Mouse (Mus musculus): ENCODE measurements around the gene Ube2h.
"Not testable (repeated sequence)": the region's sequence is repeated elsewhere in the genome, so short reads cannot be mapped to it uniquely, and the experiment has no call there.

The Ube2h gene

DNA sequence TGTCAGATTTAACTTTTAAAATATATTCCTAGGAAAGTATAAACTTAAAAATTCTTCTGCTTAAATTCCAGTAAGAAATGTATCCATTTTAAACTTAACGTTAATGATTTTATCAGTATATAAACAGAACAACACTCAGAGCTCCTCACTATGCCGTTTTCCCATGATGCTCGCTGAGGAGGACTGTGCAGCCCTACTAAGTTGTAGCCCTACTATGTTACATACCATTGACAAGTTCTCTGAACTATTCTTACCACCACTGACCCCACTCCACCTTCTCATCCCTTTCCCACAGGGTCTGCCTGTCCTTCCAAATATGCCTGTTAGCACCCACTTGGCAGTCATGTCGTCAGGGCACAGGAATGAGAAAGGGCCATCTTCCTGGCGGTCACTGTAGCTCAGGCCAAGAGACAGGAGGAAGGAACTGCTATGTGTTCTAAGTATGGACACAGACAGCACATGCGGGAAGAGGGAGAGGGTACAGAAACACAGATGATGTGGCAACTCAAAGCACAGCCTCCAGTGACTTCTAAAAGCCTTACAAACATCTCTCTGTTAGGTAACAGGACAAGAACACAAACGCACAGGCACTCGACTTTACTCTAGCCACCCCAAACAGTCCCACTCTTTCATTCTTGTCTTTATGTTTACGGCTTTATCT, 60.9 kb downstream of the Ube2h start:
- no peak for DNase-seq (ENCODE audit: low spot score in 2 of 2)

DNA sequence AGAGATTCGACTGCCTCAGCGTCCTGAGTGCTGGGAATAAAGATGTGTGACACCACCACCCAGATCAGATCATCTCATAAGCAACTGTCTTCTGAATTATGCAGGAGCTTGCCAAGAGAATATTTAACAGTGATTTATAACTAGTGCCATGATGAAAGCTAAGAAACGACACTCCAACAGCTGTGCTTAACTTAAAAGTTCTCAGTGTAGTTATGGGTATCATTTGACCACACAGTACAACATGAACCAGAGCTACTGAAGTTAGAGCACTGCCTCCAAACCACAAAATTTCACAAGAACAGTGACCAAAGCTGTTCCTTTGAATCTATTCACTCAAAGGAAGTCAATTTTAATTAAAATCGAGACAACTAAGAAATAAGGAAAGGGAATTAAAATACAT, 61.4 kb downstream of the Ube2h start:
- DNase-seq (ENCODE audit: low spot score in 2 of 2) = no peak

GRCm38 (mm10) chr6:30240105-30240504, 64.2 kb downstream of the Ube2h start:
- no peak for DNase-seq (ENCODE audit: low spot score in 2 of 2)

DNA sequence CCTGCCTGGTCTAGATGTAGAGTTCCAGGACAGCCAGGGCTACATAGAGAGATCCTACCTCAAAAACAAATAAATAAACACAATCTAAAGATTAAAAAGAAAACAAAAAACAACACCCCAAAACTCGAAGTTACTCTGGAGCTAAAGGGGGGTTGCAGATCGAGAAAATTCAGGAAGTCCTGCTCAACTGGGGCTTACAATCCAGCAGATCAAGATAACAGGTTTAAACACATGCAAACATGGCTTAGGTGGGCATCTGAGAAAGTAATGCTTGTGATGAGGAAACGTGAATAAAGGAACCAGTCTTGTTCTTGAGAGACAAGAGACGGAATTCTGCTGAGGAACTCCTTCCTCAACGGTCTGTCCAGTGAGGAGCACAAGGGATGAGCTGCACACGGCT, 65.1 kb downstream of the Ube2h start:
- DNase-seq (ENCODE audit: low spot score in 2 of 2) = no peak

DNA sequence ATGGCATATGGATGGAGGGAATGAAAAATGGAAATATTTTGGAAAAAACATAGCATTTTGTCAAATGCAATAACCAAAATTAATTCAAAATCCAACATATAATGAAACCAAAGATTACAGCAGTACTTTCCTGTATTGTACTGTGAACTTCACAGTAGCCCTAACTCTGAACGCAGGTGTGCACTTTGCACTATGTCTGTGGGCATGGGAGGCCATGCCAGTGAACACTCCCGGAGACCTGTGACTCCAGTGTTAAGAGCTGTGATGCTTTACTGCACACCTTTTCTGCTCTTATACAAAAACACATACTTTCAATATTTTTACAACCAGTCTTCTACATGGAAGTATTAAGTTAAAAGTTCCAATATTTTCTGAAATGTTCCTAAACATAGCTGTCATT, 66.3 kb downstream of the Ube2h start:
- no peak for DNase-seq (ENCODE audit: low spot score in 2 of 2)

DNA sequence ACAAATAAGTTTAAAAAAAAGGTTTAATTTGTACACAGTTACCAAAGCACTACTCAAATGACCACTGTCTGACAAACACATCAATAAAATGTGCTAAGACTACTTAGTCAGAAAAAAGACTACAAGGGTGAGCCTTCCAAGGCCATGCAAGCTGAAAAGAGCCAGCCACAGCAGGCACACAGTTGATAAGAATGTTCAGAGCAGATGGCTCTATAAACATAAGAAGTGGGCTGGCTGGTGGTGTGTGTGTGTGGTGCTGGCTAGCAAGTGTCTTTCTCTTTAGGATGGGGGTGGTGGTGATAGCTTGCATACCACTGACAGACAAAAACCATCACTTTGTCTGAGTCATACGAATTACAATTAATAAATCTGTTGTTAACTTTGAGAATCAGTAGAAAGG, 67.8 kb downstream of the Ube2h start:
- peak in 1 of 2 experiments; percentile 42 for DNase-seq (ENCODE audit: low spot score in 2 of 2)

DNA sequence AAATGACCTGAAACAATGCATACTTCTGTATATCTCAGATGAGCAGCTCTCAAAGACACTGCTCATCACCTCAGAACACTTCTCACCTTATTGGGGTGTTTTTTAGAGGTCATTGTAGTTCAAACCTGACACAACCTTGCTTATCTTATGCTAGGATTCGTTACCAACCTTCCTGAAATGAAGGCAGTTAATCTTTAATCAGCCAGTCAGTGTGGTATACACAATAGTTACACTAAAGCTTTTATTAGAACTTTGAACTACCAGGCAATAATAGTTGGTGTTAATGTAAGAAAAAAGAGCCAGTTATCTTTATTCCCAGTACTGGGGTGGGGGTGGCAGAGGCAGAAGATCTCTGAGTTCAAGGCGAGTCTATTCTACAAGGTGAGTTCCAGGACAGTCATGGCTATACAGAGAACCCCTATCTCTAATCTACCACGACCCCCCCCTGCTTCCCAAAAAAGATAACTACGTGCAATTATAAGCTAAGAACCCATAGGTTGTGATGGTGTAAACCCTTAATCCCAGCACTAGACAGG, 72.5 kb downstream of the Ube2h start:
- DNase-seq (ENCODE audit: low spot score in 2 of 2) = no peak

GRCm38 (mm10) chr6:30230246-30230645, 74.1 kb downstream of the Ube2h start:
- peak in 1 of 2 experiments; percentile 26 for DNase-seq (ENCODE audit: low spot score in 2 of 2)

GRCm38 (mm10) chr6:30228921-30229320, 75.4 kb downstream of the Ube2h start:
- DNase-seq (ENCODE audit: low spot score in 2 of 2) = no peak

GRCm38 (mm10) chr6:30228353-30228752, 76.0 kb downstream of the Ube2h start:
- DNase-seq (ENCODE audit: low spot score in 2 of 2) = no peak

- DNase-seq (ENCODE audit: low spot score in 2 of 2) = no peak
Observed at GRCm38 (mm10) chr6:30226971-30227700, 77.2 kb downstream of the Ube2h start.

GRCm38 (mm10) chr6:30224693-30225092, 79.6 kb downstream of the Ube2h start:
- no peak for DNase-seq (ENCODE audit: low spot score in 2 of 2)

DNA sequence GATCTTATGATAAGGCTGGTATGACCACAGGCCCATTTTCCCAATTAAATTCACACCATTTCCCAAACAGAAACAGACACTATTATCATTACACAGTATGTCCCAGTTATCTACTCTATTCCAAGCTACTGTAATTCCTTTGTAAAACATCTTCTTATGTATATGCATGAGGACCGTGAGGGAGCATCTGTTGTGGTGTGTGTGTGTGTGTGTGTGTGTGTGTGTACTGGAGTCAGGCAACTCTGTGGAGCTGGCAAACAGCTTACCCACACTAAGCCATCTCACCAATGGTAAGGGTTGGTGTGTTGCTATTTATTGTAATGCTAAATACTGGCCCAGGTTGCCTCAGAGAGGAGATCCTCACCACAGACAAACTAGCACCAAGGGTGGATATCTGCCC, 82.0 kb downstream of the Ube2h start:
- peak in 1 of 2 experiments; percentile 33 for DNase-seq (ENCODE audit: low spot score in 2 of 2)

DNA sequence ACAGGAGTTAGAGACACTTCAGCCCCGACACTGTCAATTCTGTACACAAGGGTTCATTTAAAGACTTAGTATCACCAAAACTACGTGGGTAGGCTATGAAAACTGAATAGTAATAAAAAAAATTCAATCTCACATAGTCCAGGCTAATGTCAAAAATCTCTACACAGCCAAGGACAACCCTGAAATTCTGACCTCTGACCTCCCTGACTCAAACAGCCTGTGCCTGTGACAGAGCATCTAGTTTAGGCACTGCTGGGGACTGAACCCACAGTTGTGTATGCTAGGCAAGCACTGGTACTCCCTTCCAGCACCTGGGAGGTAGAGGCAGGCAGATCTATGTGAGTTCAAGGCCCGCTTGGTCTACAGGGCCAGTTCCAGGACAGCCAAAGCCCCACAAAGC, 86.8 kb downstream of the Ube2h start:
- DNase-seq (ENCODE audit: low spot score in 2 of 2) = no peak

DNA sequence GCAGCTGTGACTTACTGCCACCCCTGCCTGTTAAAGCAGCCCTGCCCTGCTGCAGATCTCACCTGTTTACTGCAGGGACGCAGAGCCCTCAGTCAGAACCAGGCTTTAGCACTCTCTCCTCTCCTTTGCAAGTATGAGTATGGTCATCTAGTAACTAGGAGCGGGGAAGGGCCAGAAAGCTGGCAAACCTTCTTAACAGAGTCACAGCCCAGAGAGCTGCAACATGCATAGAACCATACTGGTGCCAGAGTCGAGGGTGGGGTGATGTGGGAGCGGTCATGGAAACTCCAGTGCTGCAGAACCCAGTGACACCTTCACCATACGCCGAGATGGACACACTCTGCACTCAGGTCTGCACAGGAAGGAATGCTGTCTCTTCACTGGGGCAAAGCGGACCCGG, 91.9 kb downstream of the Ube2h start:
- DNase-seq (ENCODE audit: low spot score in 2 of 2) = no peak

GRCm38 (mm10) chr6:30211641-30212455, 92.5 kb downstream of the Ube2h start:
- no peak for DNase-seq (ENCODE audit: low spot score in 2 of 2)

DNA sequence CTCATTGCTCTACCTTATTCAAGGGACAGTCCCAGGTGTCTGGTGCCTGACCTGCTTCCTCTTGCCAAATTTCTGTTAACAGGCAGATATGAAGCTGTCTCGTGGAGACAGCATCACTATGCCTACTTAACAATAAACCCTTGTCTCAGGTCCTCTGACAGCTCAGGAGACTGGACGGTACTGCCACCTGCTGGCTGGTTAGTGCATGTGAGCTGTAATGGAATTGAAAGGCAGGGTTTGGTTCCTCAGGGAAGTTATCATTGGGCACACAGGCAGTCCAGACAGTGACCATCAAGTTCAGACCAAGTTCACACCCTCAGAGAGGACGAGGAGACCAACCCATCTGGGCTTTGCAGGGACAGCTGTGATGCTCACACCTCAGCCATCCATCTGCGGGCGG, 93.6 kb downstream of the Ube2h start:
- DNase-seq (ENCODE audit: low spot score in 2 of 2) = peak; percentile 52 to 74

DNA sequence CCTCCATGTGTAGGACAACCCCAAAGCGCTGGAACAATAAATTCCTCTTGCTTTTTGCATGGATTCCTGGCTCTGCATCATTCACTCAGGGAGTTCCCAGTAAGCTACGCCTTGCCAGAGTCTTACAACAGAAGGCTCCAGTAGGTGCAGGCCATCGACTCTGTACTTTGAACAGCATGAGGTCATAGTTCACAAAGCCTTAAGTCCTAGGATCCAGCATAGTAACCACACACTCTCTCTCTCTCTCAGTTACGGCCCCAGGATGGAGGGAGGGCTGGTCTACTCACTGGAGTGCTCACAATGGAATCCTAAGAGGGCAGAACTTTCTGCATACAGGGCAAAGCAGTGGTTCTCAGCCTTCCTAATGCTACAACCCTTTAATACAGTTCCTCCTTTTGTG, 95.5 kb downstream of the Ube2h start:
- DNase-seq (ENCODE audit: low spot score in 2 of 2) = no peak

DNA sequence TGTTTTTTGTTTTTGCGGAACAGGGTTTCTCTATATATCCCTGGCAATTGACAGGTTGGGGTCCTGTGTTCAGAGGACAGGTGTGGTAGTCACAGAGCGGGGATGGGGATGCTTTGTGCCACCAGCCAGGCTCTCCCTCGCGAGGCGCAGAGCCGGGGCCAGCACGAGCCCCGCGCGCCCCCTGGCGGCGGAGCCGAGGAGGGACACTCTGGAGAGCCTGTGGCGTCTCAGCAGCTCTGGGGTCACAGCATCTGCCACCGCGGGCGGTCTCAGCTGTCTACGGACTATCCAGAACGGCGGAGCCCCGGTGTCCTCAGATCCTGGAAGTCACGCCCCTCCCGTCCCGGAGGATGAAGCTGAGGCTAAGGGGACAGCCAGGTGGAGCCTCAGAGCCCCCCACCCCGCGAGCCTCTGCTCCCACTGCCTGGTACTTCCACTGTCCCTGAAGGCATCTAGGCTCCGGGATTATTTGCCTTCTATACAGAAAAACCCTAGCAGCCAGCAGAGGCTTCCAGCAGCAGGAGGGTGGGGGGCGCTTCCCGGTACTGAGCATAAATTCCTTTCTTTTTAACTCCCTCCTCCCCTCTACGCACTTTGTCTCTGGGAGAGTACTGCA, 98.6 kb downstream of the Ube2h start:
- DNase-seq (ENCODE audit: low spot score in 2 of 2) = peak; percentile 58 to 63

GRCm38 (mm10) chr6:30205180-30205538, 99.2 kb downstream of the Ube2h start:
- DNase-seq (ENCODE audit: low spot score in 2 of 2) = not testable (repeated sequence)

- no peak for DNase-seq (ENCODE audit: low spot score in 2 of 2)
Observed at GRCm38 (mm10) chr6:30204383-30205179, 99.8 kb downstream of the Ube2h start.
